Mouse (Mus musculus) bone marrow, adult 2 months (tissue): Measurements from ENCODE around the gene Pam16.

Source experiments
- CTCF ChIP-seq: fragments of 200-500 bp; IDR thresholded peaks from 2 replicates; pipeline ENCODE4 v1.5.1; 2011; ENCODE audit warnings: low read length, control low read depth; ENCODE audit not compliant: control insufficient read depth, insufficient read depth
- POLR2A ChIP-seq: fragments of 200-500 bp; IDR thresholded peaks from 2 replicates; pipeline ENCODE4 v1.6.1; 2011; ENCODE audit warnings: low read depth, mild to moderate bottlenecking, control low read depth, low read length, borderline replicate concordance; ENCODE audit not compliant: control insufficient read depth

DNA sequence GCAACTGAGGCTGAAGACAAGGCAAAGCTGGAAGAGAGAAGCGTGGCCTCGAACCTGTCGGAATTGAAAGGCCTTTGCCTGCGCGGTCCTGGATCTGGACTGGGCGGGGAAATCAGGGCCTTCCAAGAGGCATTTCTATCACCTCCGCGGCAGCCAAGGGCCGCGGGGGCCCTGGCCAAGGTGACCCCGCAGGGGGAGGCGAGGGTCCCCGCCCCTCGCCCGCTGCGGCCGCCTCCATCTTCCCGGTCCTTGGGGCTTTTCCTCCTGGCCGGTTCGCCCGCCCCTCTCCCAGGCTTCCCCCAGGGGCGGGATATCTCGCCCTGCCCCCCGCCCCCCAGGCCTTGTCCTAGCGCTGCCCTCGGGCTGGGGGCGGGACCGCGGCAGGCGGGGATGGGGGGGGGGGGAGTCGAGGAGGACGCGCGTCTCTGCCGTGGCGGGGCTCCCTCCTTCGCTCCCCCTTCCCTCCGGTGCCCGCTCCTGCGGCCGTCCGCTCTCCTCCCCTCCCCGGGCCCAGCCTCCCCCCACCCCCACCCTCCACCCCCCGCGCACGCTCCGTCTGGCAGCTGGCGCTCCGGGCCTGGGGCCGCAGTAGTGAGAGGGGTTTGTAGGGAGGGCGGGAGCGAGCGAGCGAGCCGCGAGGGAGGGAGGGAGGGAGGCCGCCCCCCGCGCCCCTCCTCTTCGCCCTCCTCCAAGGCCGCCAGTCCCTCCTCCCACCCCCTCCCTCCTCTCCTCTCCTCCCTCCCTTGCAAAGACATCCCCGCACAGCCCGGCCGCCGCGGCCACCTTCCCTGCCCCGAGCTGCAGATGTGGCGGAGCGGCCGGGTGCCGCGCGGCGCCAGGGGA, 30.6 kb downstream of the Pam16 start, which contains the start of gene Glis2:
- TF ChIP-seq CTCF, result no peak
- no peak for TF ChIP-seq POLR2A
